Mouse (Mus musculus) cerebellum, adult 2 months (tissue): ENCODE measurements around the gene Dusp1. TPM values are rescaled to one million over a fixed set of nuclear protein-coding genes. Genes with fewer than 3 reads are reported as not detected.

Source experiments
- DNase-seq, 2 experiments: peaks; one replicate each; pipeline ENCODE4 v3.0.0; 2021
- H3K27ac ChIP-seq: fragments of 200-500 bp; 2 replicates; pipeline ENCODE4 v1.5.1; 2012; ENCODE audit warnings: low read length, control low read depth, inconsistent platforms; ENCODE audit not compliant: insufficient read depth
- H3K27me3 ChIP-seq: fragments of 200-500 bp; 2 replicates; pipeline ENCODE4 v1.6.1; 2012; ENCODE audit warnings: inconsistent platforms, mild to moderate bottlenecking, low read length, moderate library complexity; ENCODE audit not compliant: control insufficient read depth, insufficient read depth
- H3K4me1 ChIP-seq: fragments of 200-500 bp; 2 replicates; pipeline ENCODE4 v1.6.1; 2011; ENCODE audit warnings: low read length; ENCODE audit not compliant: control insufficient read depth, insufficient read depth
- H3K4me3 ChIP-seq: fragments of 200-500 bp; replicated peaks from 2 replicates; pipeline ENCODE3; 2011; ENCODE audit warnings: mild to moderate bottlenecking, low read depth, low read length, control low read depth; ENCODE audit not compliant: insufficient read depth
- CTCF ChIP-seq: fragments of 200-500 bp; IDR thresholded peaks from 2 replicates; pipeline ENCODE4 v1.5.1; 2011; ENCODE audit warnings: low read depth, mild to moderate bottlenecking, control low read depth, low read length, moderate library complexity, borderline replicate concordance; ENCODE audit not compliant: insufficient read depth
- POLR2A ChIP-seq: fragments of 200-500 bp; IDR thresholded peaks from 2 replicates; pipeline ENCODE4 v1.6.1; 2011; ENCODE audit warnings: low read length, control low read depth, borderline replicate concordance; ENCODE audit not compliant: insufficient read depth
- WGBS: fragments of 180-500 bp; shearing (Covaris S2); methylation state at CpG from one replicate; pipeline ENCODE4 v1.1.7; 2018; 5-methylcytosine and 5-hydroxymethylcytosine counted together
- polyA plus RNA-seq: library from polyadenylated mRNA; depleted of rRNA; stranded (reverse); fragments of >200 nt; gene quantifications from 2 replicates; pipeline ENCODE4 v1.2.3, GENCODE M21; 2012; rRNA removed

Dusp1 gene
- 62.5 and 67.1 TPM in 2 replicates for polyA plus RNA-seq

- peak within 1 kb of the TSS; percentile 89 for H3K4me3 ChIP-seq
- DNase-seq: no peak
- under 1% methylated on average over 25 of the region's 25 CpGs for WGBS
- peaks cover 3% of the 10 kb centered on the region for H3K4me1 ChIP-seq
- peak within 1 kb of the TSS; percentile 88 for H3K27ac ChIP-seq
- TF ChIP-seq CTCF (no peak), POLR2A (no peak)
- no peaks in the 10 kb centered on the region for H3K27me3 ChIP-seq
Observed at GRCm38 (mm10) chr17:26561651-26562181, at the start of gene Dusp1. TSS of gene Dusp1 (minus strand) at chr17:26562128.

DNA sequence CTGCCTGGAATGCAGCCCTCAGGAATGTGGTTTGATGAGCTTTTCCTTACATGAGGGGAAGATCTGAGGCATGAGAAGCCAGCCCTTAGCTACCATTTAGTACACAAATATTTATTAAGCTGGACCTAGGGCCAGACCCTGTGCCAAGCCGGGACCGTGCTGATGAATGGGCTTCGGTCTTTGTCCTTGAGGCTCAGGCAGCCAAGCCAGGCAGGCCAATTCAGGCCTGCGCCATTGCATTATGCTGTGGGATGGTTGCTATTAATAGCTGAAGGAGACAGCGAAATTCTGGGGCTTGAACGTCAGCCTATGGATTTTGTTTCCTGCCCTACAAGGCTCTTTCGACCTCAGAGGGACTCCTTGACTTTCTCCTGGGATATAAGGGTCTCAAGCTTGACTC, 49.4 kb upstream of the Dusp1 start:
- no peak for DNase-seq
- Histone ChIP-seq H3K27ac (0 out of 2 replicates have a peak overlapping the region, but pooled peaks have one; percentile 49), H3K4me1 (peaks cover 51% of the 10 kb centered on the region), H3K4me3 (no peak overlapping the region), H3K27me3 (no peaks in the 10 kb centered on the region)
- no peak for TF ChIP-seq CTCF
- no peak for TF ChIP-seq POLR2A
- WGBS: 43% methylated on average over 7 of the region's 7 CpGs

DNA sequence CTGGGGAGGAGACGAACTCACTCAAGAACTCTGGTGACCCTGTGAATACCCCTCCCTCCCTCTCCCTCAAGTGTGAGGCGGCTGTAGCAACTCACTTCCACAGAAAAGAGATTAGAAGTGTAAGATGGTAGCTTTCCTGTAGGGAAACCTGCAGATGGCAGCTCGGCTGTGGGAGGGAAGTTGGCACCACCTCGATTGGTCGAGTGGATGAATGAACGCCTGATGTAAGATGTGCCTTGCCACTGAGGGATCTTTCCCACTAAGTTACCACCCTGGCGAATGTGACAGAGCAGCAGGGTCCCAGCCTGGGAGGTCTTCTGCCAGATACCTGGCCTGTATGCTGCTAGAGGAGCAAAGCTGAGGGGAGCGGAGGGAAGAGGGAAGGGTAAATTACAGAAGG, 47.9 kb upstream of the Dusp1 start:
- DNase-seq: peak; percentile 58 to 70
- H3K27ac ChIP-seq: peak overlapping the region; percentile 65
- no peak overlapping the region for H3K4me3 ChIP-seq
- TF ChIP-seq CTCF: no peak
- no peak for TF ChIP-seq POLR2A
- no peaks in the 10 kb centered on the region for H3K27me3 ChIP-seq
- WGBS: 28% methylated on average over 8 of the region's 8 CpGs
- H3K4me1 ChIP-seq: peaks cover 62% of the 10 kb centered on the region

- no peak for DNase-seq
- whole genome bisulfite sequencing: 59% methylated on average over 8 of the region's 8 CpGs
- H3K27me3 ChIP-seq: no peaks in the 10 kb centered on the region
- no peak overlapping the region for H3K4me3 ChIP-seq
- H3K4me1 ChIP-seq: peaks cover 66% of the 10 kb centered on the region
- TF ChIP-seq CTCF (no peak), POLR2A (no peak)
- H3K27ac ChIP-seq: peak overlapping the region; percentile 53
Observed at GRCm38 (mm10) chr17:26608877-26609276, 46.9 kb upstream of the Dusp1 start.

GRCm38 (mm10) chr17:26608348-26608747, 46.4 kb upstream of the Dusp1 start:
- Histone ChIP-seq H3K4me3 (no peak overlapping the region), H3K4me1 (peaks cover 66% of the 10 kb centered on the region), H3K27ac (peak overlapping the region; percentile 53; the same call in 1 of the 2 replicates), H3K27me3 (no peaks in the 10 kb centered on the region)
- TF ChIP-seq POLR2A (no peak), CTCF (no peak)
- 23% methylated on average over 3 of the region's 3 CpGs for WGBS
- DNase-seq: peak in 1 of 2 experiments; percentile 42

GRCm38 (mm10) chr17:26606516-26606915, 44.6 kb upstream of the Dusp1 start:
- no peak for DNase-seq
- Histone ChIP-seq H3K4me1 (peaks cover 74% of the 10 kb centered on the region), H3K27me3 (no peaks in the 10 kb centered on the region), H3K4me3 (no peak overlapping the region), H3K27ac (no peak overlapping the region)
- WGBS: 85% methylated on average over 2 of the region's 2 CpGs
- TF ChIP-seq CTCF: no peak
- TF ChIP-seq POLR2A: no peak

DNA sequence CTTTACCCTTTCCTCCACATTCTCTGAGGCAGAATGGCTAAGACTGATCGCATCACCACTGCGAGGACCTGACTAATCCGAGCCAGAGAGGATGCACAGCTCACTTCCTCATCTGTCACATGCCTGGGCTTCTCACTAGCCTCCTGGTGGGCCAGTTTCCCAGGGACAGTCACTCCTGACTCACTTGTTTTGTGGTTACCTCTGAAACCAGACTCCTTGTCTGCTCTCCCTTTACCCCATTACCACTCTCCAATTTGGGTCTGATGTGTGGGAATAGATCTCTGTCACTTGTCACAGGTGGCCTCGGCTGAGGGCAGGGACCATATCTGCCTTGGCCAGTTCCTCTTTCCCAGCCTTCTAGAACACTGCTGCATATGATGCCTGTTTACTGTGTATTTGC, 43.7 kb upstream of the Dusp1 start:
- TF ChIP-seq POLR2A (no peak), CTCF (no peak)
- 47% methylated on average over 4 of the region's 4 CpGs for WGBS

DNA sequence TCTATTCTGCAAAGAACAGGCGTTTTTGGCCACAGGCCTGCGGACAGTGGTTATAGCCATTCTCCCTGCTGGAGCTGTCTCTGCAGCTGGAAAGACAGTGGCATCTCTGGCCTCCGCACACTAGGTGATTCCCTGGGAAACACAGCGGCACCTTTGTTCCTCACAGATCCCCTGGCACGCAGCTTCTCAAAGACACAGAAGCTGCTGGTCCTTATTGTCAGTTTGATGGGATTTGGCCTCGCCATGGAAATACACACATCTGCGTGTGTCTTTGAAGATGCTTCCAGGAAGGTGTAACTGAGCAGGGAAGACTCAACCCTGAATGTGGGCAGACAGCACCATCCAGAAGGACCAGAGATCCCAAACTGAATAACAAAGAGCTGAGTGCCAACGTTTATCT, 41.4 kb upstream of the Dusp1 start:
- H3K4me3 ChIP-seq: no peak overlapping the region
- DNase-seq: no peak
- WGBS: 76% methylated on average over 8 of the region's 8 CpGs
- TF ChIP-seq POLR2A (no peak), CTCF (no peak)
- peaks cover 66% of the 10 kb centered on the region for H3K4me1 ChIP-seq
- peak overlapping the region; percentile 0; the same call in 1 of the 2 replicates for H3K27ac ChIP-seq
- no peaks in the 10 kb centered on the region for H3K27me3 ChIP-seq

More for the DNA sequence above, 43.7 kb upstream of the Dusp1 start:
- DNase-seq: no peak
- H3K27me3 ChIP-seq: no peaks in the 10 kb centered on the region
- peaks cover 75% of the 10 kb centered on the region for H3K4me1 ChIP-seq
- H3K4me3 ChIP-seq: no peak overlapping the region
- no peak overlapping the region for H3K27ac ChIP-seq
